Mouse (Mus musculus): ENCODE measurements around the gene Phgdh.

DNA sequence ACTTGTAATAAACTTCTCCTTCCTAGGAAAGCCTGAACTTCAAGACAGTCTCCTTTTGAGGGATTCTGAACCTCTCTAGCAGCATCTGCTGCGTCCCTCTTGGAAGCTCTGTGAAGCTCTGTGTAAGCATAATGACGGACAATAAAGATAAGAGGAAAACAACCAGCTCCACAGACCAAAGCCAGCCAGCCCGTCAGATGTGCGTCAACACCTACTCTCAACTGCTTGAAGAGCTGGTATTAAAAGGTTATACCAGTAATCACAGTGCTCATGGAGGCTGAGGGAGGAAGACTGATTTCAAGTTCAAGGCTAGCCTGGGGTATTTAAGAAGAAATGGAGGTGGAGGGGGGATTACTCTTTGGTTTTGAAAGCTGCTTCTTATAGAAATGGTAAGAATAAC, 60.1 kb downstream of the Phgdh start:
- no peak for TF ChIP-seq CTCF (IDR thresholded peaks at IDR 0.05; ENCODE audit: extremely low read depth, insufficient read depth, low read length)
- no peak for TF ChIP-seq POLR2A (IDR thresholded peaks at IDR 0.05; ENCODE audit: extremely low read depth, insufficient read depth, low read length)

Data from cortical plate, adult 2 months (tissue).